Mouse (Mus musculus): ENCODE data around the gene Vill.

Gene Vill

GRCm38 (mm10) chr9:119110640-119111039, 58.1 kb downstream of the Vill start:
- no peak for DNase-seq (ENCODE audit: low read depth)

- DNase-seq (ENCODE audit: low read depth) = no peak
These were observed 62.3 kb downstream of the Vill start for GRCm38 (mm10) chr9:119114911-119115310.

- DNase-seq (ENCODE audit: low read depth) = peak; percentile 29
These were observed 67.0 kb downstream of the Vill start for GRCm38 (mm10) chr9:119119409-119120167.

- no peak for DNase-seq (ENCODE audit: low read depth)
These were observed 67.6 kb downstream of the Vill start for GRCm38 (mm10) chr9:119120168-119120560.
